Mouse (Mus musculus): ENCODE data around the gene Pdzd4. TPM values are rescaled to one million over a fixed set of nuclear protein-coding genes. Genes with fewer than 3 reads are reported as not detected.

Gene Pdzd4
- total and polyA plus RNA-seq, 3 experiments = 0.32 to 1.1 (median 0.72) TPM

DNA sequence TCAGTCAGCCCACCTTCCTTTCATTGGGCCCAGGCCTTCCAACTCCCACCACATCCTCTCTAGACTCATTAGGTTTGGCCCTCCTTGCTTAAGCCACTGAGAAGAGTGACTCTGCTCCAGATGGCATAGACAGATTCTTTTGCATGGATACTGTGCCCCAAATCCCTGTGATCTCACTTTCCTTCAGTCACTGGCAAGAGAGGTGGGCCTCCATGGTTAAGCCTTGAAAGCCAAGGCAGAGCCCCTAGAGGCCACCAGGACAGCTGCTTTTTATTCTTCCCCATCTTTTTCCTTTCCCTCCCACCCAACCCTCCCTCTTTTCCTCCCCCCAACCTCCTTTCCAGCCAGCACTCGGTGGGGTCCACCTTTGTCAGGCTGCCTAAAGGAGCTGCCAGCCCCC, 31.3 kb downstream of the Pdzd4 start:
- no peaks in the 10 kb centered on the region for H3K9me3 ChIP-seq (replicated peaks; ENCODE audit: low read length)
- no peak overlapping the region for H3K9ac ChIP-seq (ENCODE audit: insufficient read depth, low read depth)
- no peaks in the 10 kb centered on the region for H3K27me3 ChIP-seq (replicated peaks)
- in situ Hi-C loops (cut with MboI; ENCODE audit: low pct_ligation_motif_present, low pct_unique_long_range_greater_than_20kb, low sequenced_read_pairs) = loop anchor here (25.0 kb wide), 1 partner anchor 594 kb away; the partner anchor contains the start of genes Fam3a and Ikbkg
- H3K4me1 ChIP-seq (ENCODE audit: control insufficient read depth in 1 of 2, insufficient read depth in 2 of 2) = peaks cover 5 to 14% of the 10 kb centered on the region in 2 experiments; a peak in 2 of 4 replicates
- peaks cover 28 to 69% of the 10 kb centered on the region in 2 experiments for H3K36me3 ChIP-seq (replicated peaks in 1 of 2; ENCODE audit: control insufficient read depth in 1 of 2, insufficient read depth in 1 of 2, low read length in 1 of 2)
- no peak overlapping the region for H3K4me2 ChIP-seq (ENCODE audit: insufficient read depth, low read depth, poor library complexity, severe bottlenecking)
- dilution Hi-C loops (cut with MboI; ENCODE audit: extremely low pct_ligation_motif_present, extremely low pct_unique_long_range_greater_than_20kb, low sequenced_read_pairs) = no loop called here
- H3K4me3 ChIP-seq (replicated peaks in 1 of 3; ENCODE audit: low read depth in 2 of 3, low read length in 2 of 3, poor library complexity in 1 of 3) = no peak overlapping the region
- DNase-seq (ENCODE audit: extremely low read depth) = no peak
- H3K79me2 ChIP-seq (replicated peaks; ENCODE audit: control insufficient read depth, extremely low read depth, insufficient read depth, poor library complexity, severe bottlenecking) = peaks cover 5% of the 10 kb centered on the region; the same call in 1 of the 2 replicates
- no peak overlapping the region for H3K27ac ChIP-seq (ENCODE audit: insufficient read depth, low read depth)
- no peak for TF ChIP-seq MXI1 (IDR thresholded peaks at IDR 0.05; ENCODE audit: low read depth, low read length)
- TF ChIP-seq POLR2A (IDR thresholded peaks at IDR 0.05; ENCODE audit: low read depth, low read length) = peak; percentile 34; the same call in 1 of the 2 replicates

DNA sequence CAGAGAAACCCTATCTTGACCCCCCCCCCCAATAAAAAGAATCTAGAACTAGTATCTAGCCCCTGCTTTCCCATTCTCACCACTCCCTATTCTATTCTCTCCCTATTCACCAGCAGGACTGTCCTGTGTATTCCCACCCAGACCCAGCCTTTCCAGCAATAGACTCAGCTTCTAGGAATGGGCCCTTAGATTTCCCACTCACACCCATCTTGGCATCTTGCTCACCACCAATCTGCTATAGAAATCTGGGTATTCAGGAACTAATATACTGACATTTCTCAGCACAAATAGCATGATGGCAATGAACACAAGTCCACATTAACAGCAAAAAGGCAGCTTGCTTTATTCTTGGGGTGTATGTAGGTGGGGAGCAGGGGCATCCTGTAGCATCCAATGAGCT, 31.7 kb downstream of the Pdzd4 start:
- peaks cover 10% of the 10 kb centered on the region for H3K79me2 ChIP-seq (replicated peaks; ENCODE audit: control insufficient read depth, extremely low read depth, insufficient read depth, poor library complexity, severe bottlenecking)
- no peak overlapping the region for H3K9ac ChIP-seq (ENCODE audit: insufficient read depth, low read depth)
- no peak overlapping the region for H3K4me2 ChIP-seq (ENCODE audit: insufficient read depth, low read depth, poor library complexity, severe bottlenecking)
- no peaks in the 10 kb centered on the region for H3K9me3 ChIP-seq (replicated peaks; ENCODE audit: low read length)
- in situ Hi-C loops (cut with MboI; ENCODE audit: low pct_ligation_motif_present, low pct_unique_long_range_greater_than_20kb, low sequenced_read_pairs) (loop anchor here (25.0 kb wide), 1 partner anchor 594 kb away; the partner anchor contains the start of genes Fam3a and Ikbkg), dilution Hi-C loops (cut with MboI; ENCODE audit: extremely low pct_ligation_motif_present, extremely low pct_unique_long_range_greater_than_20kb, low sequenced_read_pairs) (no loop called here)
- no peak overlapping the region for H3K4me3 ChIP-seq (replicated peaks in 1 of 3; ENCODE audit: low read depth in 2 of 3, low read length in 2 of 3, poor library complexity in 1 of 3)
- peaks cover 28 to 68% of the 10 kb centered on the region in 2 experiments for H3K36me3 ChIP-seq (replicated peaks in 1 of 2; ENCODE audit: control insufficient read depth in 1 of 2, insufficient read depth in 1 of 2, low read length in 1 of 2)
- H3K27me3 ChIP-seq (replicated peaks) = no peaks in the 10 kb centered on the region
- DNase-seq (ENCODE audit: extremely low read depth) = no peak
- peaks cover 5 to 17% of the 10 kb centered on the region in 2 experiments; a peak in 2 of 4 replicates for H3K4me1 ChIP-seq (ENCODE audit: control insufficient read depth in 1 of 2, insufficient read depth in 2 of 2)
- TF ChIP-seq IRF4 (IDR thresholded peaks at IDR 0.05; ENCODE audit: low read depth, low read length) (no peak), JUND (conservative IDR thresholded peaks at IDR 0.05; ENCODE audit: low read depth, low read length) (no peak), CTCF (conservative IDR thresholded peaks at IDR 0.05 in 1 of 2, IDR thresholded peaks at IDR 0.05 in 1 of 2; ENCODE audit: low read depth in 2 of 2, low read length in 2 of 2) (no peak), BHLHE40 (IDR thresholded peaks at IDR 0.05; ENCODE audit: low read depth, low read length) (no peak), ZNF384 (IDR thresholded peaks at IDR 0.05; ENCODE audit: low read depth, low read length) (no peak), MAX (IDR thresholded peaks at IDR 0.05; ENCODE audit: low read length) (no peak), USF2 (conservative IDR thresholded peaks at IDR 0.05; ENCODE audit: low read depth, low read length) (no peak), USF1 (IDR thresholded peaks at IDR 0.05; ENCODE audit: low read depth, low read length) (no peak), MXI1 (IDR thresholded peaks at IDR 0.05; ENCODE audit: low read depth, low read length) (no peak), HCFC1 (IDR thresholded peaks at IDR 0.05; ENCODE audit: low read depth, low read length) (no peak), ELF1 (IDR thresholded peaks at IDR 0.05; ENCODE audit: low read depth, low read length) (no peak), RCOR1 (conservative IDR thresholded peaks at IDR 0.05; ENCODE audit: low read depth, low read length) (no peak), E2F4 (IDR thresholded peaks at IDR 0.05; ENCODE audit: insufficient replicate concordance, low read depth, low read length) (no peak)
- H3K27ac ChIP-seq (ENCODE audit: insufficient read depth, low read depth) = no peak overlapping the region

DNA sequence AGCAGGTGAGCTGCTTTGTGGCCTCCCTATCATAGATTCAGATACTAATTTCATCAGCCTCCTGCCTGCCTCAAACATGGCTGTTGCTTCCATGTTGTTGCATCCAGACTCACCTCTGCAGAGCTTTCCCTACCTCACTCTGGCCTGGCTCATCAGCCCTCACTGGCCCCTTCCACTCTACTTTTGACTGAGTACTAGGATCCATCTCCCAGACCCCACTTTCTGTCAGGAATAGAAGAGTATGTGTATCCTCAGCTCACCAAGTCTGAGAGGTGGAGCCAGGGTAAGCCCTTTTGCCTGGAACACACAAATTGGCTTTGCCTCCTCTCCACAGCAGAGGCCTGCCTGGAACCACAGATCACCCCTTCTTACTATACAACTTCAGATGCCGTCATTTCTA, 36.3 kb downstream of the Pdzd4 start:
- Histone ChIP-seq H3K79me2 (replicated peaks; ENCODE audit: control insufficient read depth, extremely low read depth, insufficient read depth, poor library complexity, severe bottlenecking) (peaks cover 44% of the 10 kb centered on the region), H3K4me1 (ENCODE audit: control insufficient read depth in 1 of 2, insufficient read depth in 2 of 2) (peaks cover 6 to 33% of the 10 kb centered on the region in 2 experiments; a peak in 3 of 4 replicates), H3K27me3 (replicated peaks) (no peaks in the 10 kb centered on the region), H3K4me3 (replicated peaks in 1 of 3; ENCODE audit: low read depth in 2 of 3, low read length in 2 of 3, poor library complexity in 1 of 3) (peak overlapping the region; percentile 74 to 90 (median 80)), H3K4me2 (ENCODE audit: insufficient read depth, low read depth, poor library complexity, severe bottlenecking) (peak overlapping the region; percentile 73), H3K27ac (ENCODE audit: insufficient read depth, low read depth) (no peak overlapping the region), H3K9me3 (replicated peaks; ENCODE audit: low read length) (no peaks in the 10 kb centered on the region), H3K36me3 (replicated peaks in 1 of 2; ENCODE audit: control insufficient read depth in 1 of 2, insufficient read depth in 1 of 2, low read length in 1 of 2) (peaks cover 26 to 48% of the 10 kb centered on the region in 2 experiments), H3K9ac (ENCODE audit: insufficient read depth, low read depth) (peak overlapping the region; percentile 91)
- TF ChIP-seq USF1 (IDR thresholded peaks at IDR 0.05; ENCODE audit: low read depth, low read length) (no peak), SMC3 (IDR thresholded peaks at IDR 0.05; ENCODE audit: low read depth, low read length) (no peak), RCOR1 (conservative IDR thresholded peaks at IDR 0.05; ENCODE audit: low read depth, low read length) (no peak), NELFE (IDR thresholded peaks at IDR 0.05; ENCODE audit: low read depth, low read length) (no peak), CTCF (conservative IDR thresholded peaks at IDR 0.05 in 1 of 2, IDR thresholded peaks at IDR 0.05 in 1 of 2; ENCODE audit: low read depth in 2 of 2, low read length in 2 of 2) (no peak), ZNF384 (IDR thresholded peaks at IDR 0.05; ENCODE audit: low read depth, low read length) (no peak), USF2 (conservative IDR thresholded peaks at IDR 0.05; ENCODE audit: low read depth, low read length) (no peak), HCFC1 (IDR thresholded peaks at IDR 0.05; ENCODE audit: low read depth, low read length) (no peak), MAFK (IDR thresholded peaks at IDR 0.05; ENCODE audit: insufficient replicate concordance, low read length) (no peak), MYC (IDR thresholded peaks at IDR 0.05; ENCODE audit: low read depth, low read length) (no peak), POLR2A (IDR thresholded peaks at IDR 0.05; ENCODE audit: low read depth, low read length) (no peak), RAD21 (IDR thresholded peaks at IDR 0.05; ENCODE audit: low read depth, low read length) (no peak), MXI1 (IDR thresholded peaks at IDR 0.05; ENCODE audit: low read depth, low read length) (no peak), ZC3H11A (IDR thresholded peaks at IDR 0.05; ENCODE audit: low read depth, low read length) (no peak), MAX (IDR thresholded peaks at IDR 0.05; ENCODE audit: low read length) (no peak), MAZ (IDR thresholded peaks at IDR 0.05; ENCODE audit: low read depth, low read length) (no peak), TCF12 (IDR thresholded peaks at IDR 0.05; ENCODE audit: low read depth, low read length) (no peak)
- dilution Hi-C loops (cut with MboI; ENCODE audit: extremely low pct_ligation_motif_present, extremely low pct_unique_long_range_greater_than_20kb, low sequenced_read_pairs) = no loop called here
- in situ Hi-C loops (cut with MboI; ENCODE audit: low pct_ligation_motif_present, low pct_unique_long_range_greater_than_20kb, low sequenced_read_pairs) = loop anchor here (25.0 kb wide), 1 partner anchor 599 kb away; the partner anchor contains the start of genes Fam3a and Ikbkg
- no peak for DNase-seq (ENCODE audit: extremely low read depth)

Data from CH12.LX (cell line).